Mouse (Mus musculus) olfactory bulb, adult 2 months (tissue): ENCODE measurements around the gene Amdhd1.

Source experiments
- CTCF ChIP-seq: fragments of 200-500 bp; IDR thresholded peaks from 2 replicates; pipeline ENCODE4 v1.5.1; 2012; ENCODE audit warnings: low read depth, mild to moderate bottlenecking, low read length, moderate library complexity; ENCODE audit not compliant: insufficient read depth
- POLR2A ChIP-seq: fragments of 200-500 bp; IDR thresholded peaks from 2 replicates; pipeline ENCODE4 v1.6.1; 2012; ENCODE audit warnings: mild to moderate bottlenecking, low read depth, low read length, moderate library complexity; ENCODE audit not compliant: insufficient read depth

- no peak for TF ChIP-seq CTCF
- TF ChIP-seq POLR2A, result no peak
These were observed 49.4 kb downstream of the Amdhd1 start for GRCm38 (mm10) chr10:93490451-93490850.
